ENCODE assay signal across 17 mouse cellular contexts in genomic region chr19:24716303-24717097, GRCm38 (mm10). TPM values are rescaled to one million over a fixed set of nuclear protein-coding genes. Genes with fewer than 3 reads are reported as not detected.
A peak's percentile ranks its signal among the peaks of the same experiment; 100 is the strongest.
DNase-seq lines count a peak whose midpoint lies in the region; ATAC-seq and TF ChIP-seq lines count a peak whose summit lies in the region.
"Had no signal": no experiment of that assay in that cellular context is flagged by ENCODE, and none has a peak within 500 bp of the region (broad histone marks: within the 10 kb centered on the region; RNA-seq: fewer than 3 reads in every experiment).

No protein-coding gene starts in this region.

- no peaks in the 10 kb centered on the region for H3K27me3 ChIP-seq in limb, embryonic 14.5 days (ENCODE audit: control insufficient read depth, insufficient read depth, low read length)
- H3K27me3 ChIP-seq in limb, embryonic 10.5 days (ENCODE audit: low read depth, poor library complexity, severe bottlenecking), result no peaks in the 10 kb centered on the region
- no peaks in the 10 kb centered on the region for H3K27me3 ChIP-seq in hindbrain, embryonic 16.5 days (replicated peaks; ENCODE audit: control insufficient read depth, insufficient read depth, low read length)
- H3K27me3 ChIP-seq: heart, embryonic 15.5 days; neural tube, embryonic 12.5 days had no signal

- H3K27ac ChIP-seq in limb, embryonic 14.5 days (replicated peaks; ENCODE audit: low read depth, low read length), result 0 out of 2 replicates have a peak overlapping the region, but pooled peaks have one; percentile 2
- no peak overlapping the region for H3K27ac ChIP-seq in limb, embryonic 10.5 days
- no peak overlapping the region for H3K27ac ChIP-seq in hindbrain, embryonic 16.5 days (ENCODE audit: low read depth, low read length)
- H3K27ac ChIP-seq: heart, embryonic 15.5 days; neural tube, embryonic 12.5 days had no signal

- DNase-seq in limb, embryonic 14.5 days (ENCODE audit: low spot score), result peak; percentile 72
- no peak for DNase-seq in limb, embryonic 10.5 days (ENCODE audit: low spot score)
- DNase-seq in layer of hippocampus, postnatal 10 days (ENCODE audit: low spot score in 2 of 2), result peak; percentile 17 to 31
- peak; percentile 37 to 48 for DNase-seq in right cerebral cortex, postnatal 36 days (ENCODE audit: low spot score in 2 of 2)
- no peak for DNase-seq in liver
- DNase-seq: adrenal gland, postnatal 36 days; cerebellum, adult 2 months; gastrocnemius, postnatal 14 days; kidney, adult 2 months; lung, adult 18-20 months; spleen, adult 18-20 months; thymus, postnatal 4 days had no signal

- no peaks in the 10 kb centered on the region for H3K4me1 ChIP-seq in limb, embryonic 14.5 days (ENCODE audit: control insufficient read depth, insufficient read depth, low read length)
- no peaks in the 10 kb centered on the region for H3K4me1 ChIP-seq in limb, embryonic 10.5 days
- no peaks in the 10 kb centered on the region for H3K4me1 ChIP-seq in hindbrain, embryonic 16.5 days (ENCODE audit: control insufficient read depth, insufficient read depth, low read depth, low read length)
- H3K4me1 ChIP-seq: heart, embryonic 15.5 days had no signal

- TF ChIP-seq POLR2A in limb, embryonic 14.5 days (IDR thresholded peaks at IDR 0.05; ENCODE audit: borderline replicate concordance, extremely low read depth, insufficient read depth, insufficient read length), result no peak

- no peaks in the 10 kb centered on the region for H3K36me3 ChIP-seq in limb, embryonic 14.5 days (ENCODE audit: control insufficient read depth, insufficient read depth, low read length)
- H3K36me3 ChIP-seq in limb, embryonic 10.5 days, result no peaks in the 10 kb centered on the region
- no peaks in the 10 kb centered on the region for H3K36me3 ChIP-seq in hindbrain, embryonic 16.5 days (ENCODE audit: control insufficient read depth, insufficient read depth, low read length)
- H3K36me3 ChIP-seq: neural tube, embryonic 12.5 days had no signal

- no peak overlapping the region for H3K9ac ChIP-seq in limb, embryonic 14.5 days (ENCODE audit: low read depth, low read length, severe bottlenecking)
- no peak overlapping the region for H3K9ac ChIP-seq in hindbrain, embryonic 16.5 days (ENCODE audit: low read depth, low read length)
- H3K9ac ChIP-seq: heart, embryonic 15.5 days; neural tube, embryonic 12.5 days had no signal

- H3K4me3 ChIP-seq in limb, embryonic 14.5 days (replicated peaks; ENCODE audit: low read length), result no peak overlapping the region
- no peak overlapping the region for H3K4me3 ChIP-seq in limb, embryonic 10.5 days
- H3K4me3 ChIP-seq in hindbrain, embryonic 16.5 days (ENCODE audit: low read length), result no peak overlapping the region
- H3K4me3 ChIP-seq: heart, embryonic 15.5 days; neural tube, embryonic 12.5 days had no signal

- no peaks in the 10 kb centered on the region for H3K9me3 ChIP-seq in limb, embryonic 14.5 days (ENCODE audit: control insufficient read depth, low read length)
- H3K9me3 ChIP-seq in limb, embryonic 10.5 days (replicated peaks), result no peaks in the 10 kb centered on the region
- H3K9me3 ChIP-seq in hindbrain, embryonic 16.5 days (ENCODE audit: control insufficient read depth, low read length), result no peaks in the 10 kb centered on the region; the same call in 1 of the 2 replicates
- H3K9me3 ChIP-seq: heart, embryonic 15.5 days; neural tube, embryonic 12.5 days had no signal

- no peak overlapping the region for H3K4me2 ChIP-seq in limb, embryonic 14.5 days (replicated peaks; ENCODE audit: low read depth, low read length, severe bottlenecking)
- H3K4me2 ChIP-seq in hindbrain, embryonic 16.5 days (ENCODE audit: low read length), result no peak overlapping the region
- H3K4me2 ChIP-seq: heart, embryonic 15.5 days; neural tube, embryonic 12.5 days had no signal

- 59% methylated on average over 7 of the region's 7 CpGs for WGBS in limb, embryonic 14.5 days
- 87% methylated on average over 7 of the region's 7 CpGs for WGBS in limb, embryonic 10.5 days
- WGBS in hindbrain, embryonic 16.5 days, result 71% methylated on average over 7 of the region's 7 CpGs

- ATAC-seq in limb, embryonic 14.5 days (ENCODE audit: low FRiP score, low read depth), result peak; percentile 23
- ATAC-seq in hindbrain, embryonic 16.5 days, result peak; percentile 65
- no peak for ATAC-seq in inflammation-experienced regulatory T-cells, adult 6 months

RNA-seq across cellular contexts. Expression of gene Tmem252, which starts 42.7 kb away (rescaled TPM):
- polyA plus RNA-seq in limb, embryonic 14.5 days (2012; rRNA removed), result 0.10 and 0.18 TPM in 2 replicates
- polyA plus RNA-seq in limb, embryonic 14.5 days (2014; fragmentation: Nextera tagmentation; extraction: Ambion mirVana), result 1.5 and 2.2 TPM in 2 replicates
- 0.28 and 0.51 TPM in 2 replicates for polyA plus RNA-seq in limb, embryonic 10.5 days (2016; fragmentation: Nextera tagmentation; extraction: Ambion mirVana)
- 2.1 and 2.4 TPM in 2 replicates for polyA plus RNA-seq in hindbrain, embryonic 16.5 days (2015; fragmentation: Nextera tagmentation; extraction: Ambion mirVana)
- under 1 TPM; 0.53 to 0.83 TPM for total RNA-seq in layer of hippocampus, postnatal 10 days (2021)
- not detected for polyA plus RNA-seq in inflammation-experienced regulatory T-cells, adult 6 months (2017; shearing (Covaris generic))
- total RNA-seq: megakaryocyte-erythroid progenitor cell, adult 5-6 weeks had no signal

Comparison
In these comparisons a context has a peak if more than half of its experiments do, and no peak if none do; other contexts are left out.
1. DNase-seq: peak in limb, embryonic 14.5 days (single experiment), layer of hippocampus, postnatal 10 days (2 of 2) and right cerebral cortex, postnatal 36 days (2 of 2); none in limb, embryonic 10.5 days (single experiment) and liver (single experiment).